Mouse (Mus musculus) small intestine, adult 2 months (tissue): ENCODE measurements around the gene Camkv. TPM values are rescaled to one million over a fixed set of nuclear protein-coding genes. Genes with fewer than 3 reads are reported as not detected.

Experiments
- H3K27ac ChIP-seq: fragments of 200-500 bp; 2 replicates; pipeline ENCODE4 v1.5.1; 2012; ENCODE audit warnings: low read depth, low read length, control low read depth, inconsistent platforms; ENCODE audit not compliant: insufficient read depth
- H3K27me3 ChIP-seq: fragments of 200-500 bp; 2 replicates; pipeline ENCODE4 v1.6.1; 2012; ENCODE audit warnings: mild to moderate bottlenecking, moderate library complexity, low read length, inconsistent platforms; ENCODE audit not compliant: control insufficient read depth, insufficient read depth
- H3K36me3 ChIP-seq: fragments of 200-500 bp; 2 replicates; pipeline ENCODE4 v1.6.1; 2012; ENCODE audit warnings: mild to moderate bottlenecking, low read length, control low read depth, inconsistent platforms; ENCODE audit not compliant: control insufficient read depth, insufficient read depth
- H3K4me1 ChIP-seq: fragments of 200-500 bp; 2 replicates; pipeline ENCODE4 v1.6.1; 2012; ENCODE audit warnings: low read length, inconsistent platforms, mixed read lengths; ENCODE audit not compliant: control insufficient read depth, insufficient read depth, insufficient read length
- H3K4me3 ChIP-seq: fragments of 200-500 bp; 2 replicates; pipeline ENCODE4 v1.5.1; 2012; ENCODE audit warnings: low read depth, mild to moderate bottlenecking, control low read depth, inconsistent platforms, low read length, moderate library complexity
- CTCF ChIP-seq: fragments of 200-500 bp; IDR thresholded peaks from 2 replicates; pipeline ENCODE4 v1.5.1; 2012; ENCODE audit warnings: low read depth, mild to moderate bottlenecking, control low read depth, inconsistent platforms, low read length, moderate library complexity, mixed read lengths; ENCODE audit not compliant: insufficient replicate concordance, insufficient read length; ENCODE audit errors: extremely low read depth
- POLR2A ChIP-seq: fragments of 200-500 bp; IDR thresholded peaks from 2 replicates; pipeline ENCODE4 v1.6.1; 2012; ENCODE audit warnings: low read depth, mild to moderate bottlenecking, control low read depth, inconsistent platforms, low read length, moderate library complexity
- WGBS: fragments of 180-500 bp; shearing (Covaris S2); methylation state at CpG from one replicate; pipeline ENCODE4 v1.1.7; 2018; 5-methylcytosine and 5-hydroxymethylcytosine counted together
- polyA plus RNA-seq: library from polyadenylated mRNA; depleted of rRNA; stranded (reverse); fragments of >200 nt; gene quantifications from 2 replicates; pipeline ENCODE4 v1.2.3, GENCODE M21; 2012; rRNA removed

Gene Camkv
- polyA plus RNA-seq, 1 experiment, result 0.35 TPM

GRCm38 (mm10) chr9:107994464-107994863, 59.0 kb downstream of the Camkv start:
- TF ChIP-seq CTCF, result no peak
- no peak for TF ChIP-seq POLR2A
- Histone ChIP-seq H3K4me3 (no peak overlapping the region), H3K27me3 (no peaks in the 10 kb centered on the region), H3K4me1 (no peaks in the 10 kb centered on the region), H3K36me3 (no peaks in the 10 kb centered on the region), H3K27ac (no peak overlapping the region)
- WGBS, result 63% methylated on average over 2 of the region's 2 CpGs

DNA sequence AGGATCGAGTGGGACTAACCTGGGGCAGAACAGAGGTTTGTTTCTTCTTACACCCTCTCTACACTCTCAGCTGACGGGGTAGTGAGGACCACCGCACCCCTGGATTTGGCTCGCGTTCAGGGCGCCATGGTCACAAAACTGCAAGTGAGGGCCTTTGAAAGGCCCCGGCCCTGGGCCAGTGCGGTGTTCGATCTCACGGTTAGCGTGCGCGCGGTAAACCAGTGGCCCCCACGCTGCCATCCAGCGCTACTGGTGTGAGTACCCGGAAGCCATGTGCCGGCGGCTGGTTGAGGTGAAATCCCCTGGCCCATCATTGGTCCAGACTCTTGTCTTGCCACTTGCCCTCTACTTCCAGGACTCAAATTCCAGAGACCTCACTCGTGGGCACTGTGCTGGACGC, 60.0 kb downstream of the Camkv start:
- no peak overlapping the region for H3K27ac ChIP-seq
- no peak overlapping the region for H3K4me3 ChIP-seq
- no peaks in the 10 kb centered on the region for H3K27me3 ChIP-seq
- no peaks in the 10 kb centered on the region for H3K4me1 ChIP-seq
- WGBS, result 94% methylated on average over 21 of the region's 21 CpGs
- TF ChIP-seq POLR2A (no peak), CTCF (no peak)
- H3K36me3 ChIP-seq, result no peaks in the 10 kb centered on the region

- no peaks in the 10 kb centered on the region for H3K27me3 ChIP-seq
- TF ChIP-seq POLR2A (no peak), CTCF (no peak)
- H3K4me3 ChIP-seq, result no peak within 1 kb of the TSS
- no peaks in the 10 kb centered on the region for H3K4me1 ChIP-seq
- H3K36me3 ChIP-seq, result no peaks in the 10 kb centered on the region
- 90% methylated on average over 5 of the region's 5 CpGs for WGBS
- H3K27ac ChIP-seq, result no peak within 1 kb of the TSS
These were observed 60.6 kb downstream of the Camkv start, which contains the start of gene Gm20662 for GRCm38 (mm10) chr9:107996049-107996448. Gene Gm20662, plus strand, starts transcription at chr9:107996349.

Other genes starting within 250 kb of the Camkv start
- 24.2 and 30.7 TPM in 2 replicates for gene Sema3f, start 225.2 kb upstream of the Camkv start, polyA plus RNA-seq
- 18.0 and 48.9 TPM in 2 replicates for gene Rbm5, start 164.7 kb upstream of the Camkv start, polyA plus RNA-seq
- gene Rbm6, start 62.4 kb upstream of the Camkv start, polyA plus RNA-seq, result 4.2 and 16.4 TPM in 2 replicates
- 59.0 and 147 TPM in 2 replicates for gene Mon1a, start 47.5 kb upstream of the Camkv start, polyA plus RNA-seq
- 46.4 and 94.7 TPM in 2 replicates for gene Mst1r, start 28.8 kb upstream of the Camkv start, polyA plus RNA-seq
- not detected in 2 replicates for gene Actl11, start 7.2 kb upstream of the Camkv start, polyA plus RNA-seq
- 0.74 and 1.5 TPM in 2 replicates for gene Traip, start 14.5 kb downstream of the Camkv start, polyA plus RNA-seq
- 67.0 and 131 TPM in 2 replicates for gene Uba7, start 39.8 kb downstream of the Camkv start, polyA plus RNA-seq
- not detected in 2 replicates for gene Gm20661, start 47.4 kb downstream of the Camkv start, polyA plus RNA-seq
- gene Inka1, start 50.2 kb downstream of the Camkv start, polyA plus RNA-seq, result 3.1 and 6.0 TPM in 2 replicates
- 1.3 and 2.3 TPM in 2 replicates for gene Cdhr4, start 56.8 kb downstream of the Camkv start, polyA plus RNA-seq
- 0.46 TPM in 1 of 2 replicates, not detected in the other for gene Gm20662, start 60.7 kb downstream of the Camkv start, polyA plus RNA-seq
- gene Ip6k1, start 66.8 kb downstream of the Camkv start, polyA plus RNA-seq, result 70.7 and 160 TPM in 2 replicates
- gene Gmppb, start 113.6 kb downstream of the Camkv start, polyA plus RNA-seq, result 34.5 and 56.7 TPM in 2 replicates
- gene Amigo3, start 117.5 kb downstream of the Camkv start, polyA plus RNA-seq, result 6.1 and 12.0 TPM in 2 replicates
- gene Mst1, start 144.8 kb downstream of the Camkv start, polyA plus RNA-seq, result 0.18 and 0.35 TPM in 2 replicates
- gene Rnf123, start 147.7 kb downstream of the Camkv start, polyA plus RNA-seq, result 48.3 and 86.7 TPM in 2 replicates
- 127 and 189 TPM in 2 replicates for gene Apeh, start 158.9 kb downstream of the Camkv start, polyA plus RNA-seq